Mouse (Mus musculus) G1E (cell line): ENCODE data around the gene Tpd52l1. TPM values are rescaled to one million over a fixed set of nuclear protein-coding genes. Genes with fewer than 3 reads are reported as not detected.
A peak's percentile ranks its signal among the peaks of the same experiment; 100 is the strongest.

Experiments
- ATAC-seq: 2 replicates; pipeline ENCODE4 v1.8.0; 2016; ENCODE audit warnings: mild to moderate bottlenecking; ENCODE audit not compliant: insufficient number of reproducible peaks, poor library complexity, low FRiP score, severe bottlenecking; ENCODE audit errors: extremely low read depth
- DNase-seq: peaks from one replicate; pipeline ENCODE4 v3.0.0; 2012; ENCODE audit warnings: low spot score
- H3K27me3 ChIP-seq: 2 replicates; pipeline ENCODE4 v1.6.1; 2012; ENCODE audit warnings: mild to moderate bottlenecking, low read length, inconsistent platforms; ENCODE audit not compliant: insufficient read depth
- H3K36me3 ChIP-seq: replicated peaks from 2 replicates; pipeline ENCODE3; 2012; ENCODE audit warnings: mild to moderate bottlenecking, inconsistent platforms
- H3K4me1 ChIP-seq: 2 replicates; pipeline ENCODE4 v1.6.1; 2012; ENCODE audit warnings: low read depth, low read length, inconsistent platforms, mixed read lengths; ENCODE audit not compliant: insufficient read depth
- H3K4me3 ChIP-seq: 2 replicates; pipeline ENCODE4 v1.5.1; 2012; ENCODE audit warnings: low read depth, mild to moderate bottlenecking, inconsistent platforms, low read length, moderate library complexity, mixed read lengths
- H3K9me3 ChIP-seq: replicated peaks from 2 replicates; pipeline ENCODE4 v1.6.1; 2012; ENCODE audit warnings: inconsistent platforms
- CTCF ChIP-seq: IDR thresholded peaks from 2 replicates; pipeline ENCODE4 v1.5.1; 2012; ENCODE audit warnings: low read depth, low read length, inconsistent platforms, mixed read lengths
- GATA1 ChIP-seq: IDR thresholded peaks from 2 replicates; pipeline ENCODE4 v1.6.1; 2012; ENCODE audit warnings: borderline replicate concordance, low read length, inconsistent platforms, mixed read lengths
- GATA2 ChIP-seq: IDR thresholded peaks from 2 replicates; pipeline ENCODE4 v1.6.1; 2012; ENCODE audit warnings: low read depth, low read length, inconsistent platforms, borderline replicate concordance
- POLR2AphosphoS5 ChIP-seq: IDR thresholded peaks from 2 replicates; pipeline ENCODE4 v1.6.1; 2012; ENCODE audit warnings: low read depth, low read length, inconsistent platforms; ENCODE audit not compliant: insufficient replicate concordance
- TAL1 ChIP-seq: conservative IDR thresholded peaks from 2 replicates; pipeline ENCODE4 v1.6.1; 2012; ENCODE audit warnings: low read depth, low read length, inconsistent platforms, mixed read lengths
- polyA plus RNA-seq: library from polyadenylated mRNA; stranded (reverse); fragments of >175 nt; gene quantifications from 2 replicates; pipeline ENCODE4 v1.2.3, GENCODE M21; 2012
- total RNA-seq, 2 experiments: library from RNA; stranded (forward) in 1 of 2; stranded (reverse) in 1 of 2; fragments of 200-1000 nt in 1 of 2; fragments of >200 nt in 1 of 2; fragmentation: Nextera tagmentation in 1 of 2; gene quantifications; 2 replicates each; pipeline ENCODE4 v1.2.3; 2014 to 2017

The Tpd52l1 gene
- not detected in 2 replicates for total RNA-seq (2014; fragmentation: Nextera tagmentation)
- total RNA-seq (2017), result not detected in 2 replicates
- not detected in 2 replicates for polyA plus RNA-seq

- DNase-seq (no peak), ATAC-seq (no peak)
- TF ChIP-seq CTCF (0 out of 2 replicates have a peak, but pooled peaks have one; percentile 13), GATA2 (no peak), POLR2AphosphoS5 (no peak), TAL1 (no peak), GATA1 (no peak)
- peaks cover 11% of the 10 kb centered on the region for H3K27me3 ChIP-seq
- no peaks in the 10 kb centered on the region for H3K36me3 ChIP-seq
- H3K9me3 ChIP-seq, result 0 out of 2 replicates have a peak, but pooled peaks cover 2% of the 10 kb centered on the region
- no peak within 1 kb of the TSS for H3K4me3 ChIP-seq
- no peaks in the 10 kb centered on the region for H3K4me1 ChIP-seq
These were observed at the start of gene Tpd52l1 for GRCm38 (mm10) chr10:31445291-31446124. Tpd52l1 (minus strand) TSS chr10:31445958.

- DNase-seq, result no peak
- Histone ChIP-seq H3K36me3 (no peaks in the 10 kb centered on the region), H3K27me3 (no peaks in the 10 kb centered on the region), H3K4me3 (no peak overlapping the region), H3K9me3 (no peaks in the 10 kb centered on the region), H3K4me1 (no peaks in the 10 kb centered on the region)
- TF ChIP-seq GATA2, result no peak
- TF ChIP-seq GATA1, result no peak
- no peak for TF ChIP-seq CTCF
- TF ChIP-seq TAL1, result no peak
- no peak for TF ChIP-seq POLR2AphosphoS5
- no peak for ATAC-seq
These were observed 48.5 kb upstream of the Tpd52l1 start for GRCm38 (mm10) chr10:31494296-31494695.

- Histone ChIP-seq H3K4me1 (no peaks in the 10 kb centered on the region), H3K9me3 (no peaks in the 10 kb centered on the region), H3K36me3 (no peaks in the 10 kb centered on the region), H3K27me3 (no peaks in the 10 kb centered on the region), H3K4me3 (no peak overlapping the region)
- TF ChIP-seq GATA2 (no peak), CTCF (no peak), GATA1 (no peak), POLR2AphosphoS5 (no peak), TAL1 (no peak)
- ATAC-seq (no peak), DNase-seq (no peak)
These were observed 21.5 kb upstream of the Tpd52l1 start for GRCm38 (mm10) chr10:31467043-31467898.

- no peak for DNase-seq
- no peak for TF ChIP-seq POLR2AphosphoS5
- no peak for TF ChIP-seq GATA1
- TF ChIP-seq GATA2, result no peak
- no peak for TF ChIP-seq CTCF
- TF ChIP-seq TAL1, result no peak
- ATAC-seq, result no peak
These were observed 20.2 kb upstream of the Tpd52l1 start for GRCm38 (mm10) chr10:31465840-31466541.

GRCm38 (mm10) chr10:31465424-31465823 lies 19.7 kb upstream of the Tpd52l1 start:
- H3K4me3 ChIP-seq, result no peak overlapping the region
- no peak for DNase-seq
- no peak for ATAC-seq
- no peaks in the 10 kb centered on the region for H3K36me3 ChIP-seq
- no peak for TF ChIP-seq GATA1
- TF ChIP-seq CTCF, result no peak
- no peak for TF ChIP-seq GATA2
- TF ChIP-seq POLR2AphosphoS5, result no peak
- TF ChIP-seq TAL1, result no peak
- H3K27me3 ChIP-seq, result no peaks in the 10 kb centered on the region
- no peaks in the 10 kb centered on the region for H3K9me3 ChIP-seq
- H3K4me1 ChIP-seq, result no peaks in the 10 kb centered on the region

More at GRCm38 (mm10) chr10:31465840-31466541, 20.2 kb upstream of the Tpd52l1 start:
- no peaks in the 10 kb centered on the region for H3K4me1 ChIP-seq
- no peak overlapping the region for H3K4me3 ChIP-seq
- H3K36me3 ChIP-seq, result no peaks in the 10 kb centered on the region
- H3K9me3 ChIP-seq, result no peaks in the 10 kb centered on the region
- H3K27me3 ChIP-seq, result no peaks in the 10 kb centered on the region
